Mouse (Mus musculus): Measurements from ENCODE around the gene Mtmr10. TPM values are rescaled to one million over a fixed set of nuclear protein-coding genes. Genes with fewer than 3 reads are reported as not detected.

The Mtmr10 gene
- total and polyA plus RNA-seq, 3 experiments: 5.2 to 29.0 (median 27.3) TPM

- no peak for DNase-seq
Observed at GRCm38 (mm10) chr7:64291722-64292121, 4.3 kb downstream of the Mtmr10 start.

GRCm38 (mm10) chr7:64296286-64297010 lies 9.0 kb downstream of the Mtmr10 start:
- DNase-seq: no peak

- DNase-seq: no peak
Observed at GRCm38 (mm10) chr7:64310241-64310640, 22.8 kb downstream of the Mtmr10 start.

GRCm38 (mm10) chr7:64310756-64311155 lies 23.3 kb downstream of the Mtmr10 start:
- no peak for DNase-seq

DNA sequence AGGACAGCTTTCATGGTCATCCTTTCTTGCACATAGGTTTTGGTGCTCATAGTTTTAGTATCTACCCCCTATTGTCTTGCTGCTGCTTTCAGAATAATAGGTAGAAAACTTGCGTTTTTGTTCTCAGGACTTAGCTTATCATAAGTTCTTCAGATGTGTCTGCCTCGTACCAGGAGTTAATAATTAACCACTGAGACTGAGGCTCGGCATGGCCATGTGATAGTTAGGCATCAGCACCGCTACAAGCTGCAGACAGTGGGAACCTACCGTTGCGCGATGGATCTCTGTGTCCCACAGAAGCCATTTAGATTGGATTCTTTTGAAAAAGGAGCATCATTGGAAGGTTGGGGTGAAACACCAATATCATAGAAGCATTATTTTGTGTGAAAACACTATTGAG lies 25.4 kb downstream of the Mtmr10 start:
- DNase-seq: no peak

DNA sequence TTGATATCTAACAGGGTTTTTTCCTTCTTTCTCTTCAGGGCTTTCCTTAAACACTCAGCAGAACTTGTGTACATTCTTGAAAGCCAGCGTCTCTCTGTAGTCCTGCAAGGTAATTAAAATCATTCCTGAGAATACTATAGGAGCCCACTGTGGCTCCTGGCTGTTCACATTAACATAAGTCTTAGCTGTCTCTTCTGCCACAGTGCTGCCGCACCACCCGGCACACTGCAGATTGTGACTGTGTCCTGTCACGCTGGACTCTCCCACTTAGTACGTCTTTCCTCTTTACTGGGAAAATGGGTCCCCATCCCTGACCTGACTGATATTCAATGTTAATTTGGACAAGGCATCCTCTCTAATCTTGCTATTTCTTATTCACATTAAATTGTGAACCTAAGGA lies 33.7 kb downstream of the Mtmr10 start:
- DNase-seq: no peak

DNA sequence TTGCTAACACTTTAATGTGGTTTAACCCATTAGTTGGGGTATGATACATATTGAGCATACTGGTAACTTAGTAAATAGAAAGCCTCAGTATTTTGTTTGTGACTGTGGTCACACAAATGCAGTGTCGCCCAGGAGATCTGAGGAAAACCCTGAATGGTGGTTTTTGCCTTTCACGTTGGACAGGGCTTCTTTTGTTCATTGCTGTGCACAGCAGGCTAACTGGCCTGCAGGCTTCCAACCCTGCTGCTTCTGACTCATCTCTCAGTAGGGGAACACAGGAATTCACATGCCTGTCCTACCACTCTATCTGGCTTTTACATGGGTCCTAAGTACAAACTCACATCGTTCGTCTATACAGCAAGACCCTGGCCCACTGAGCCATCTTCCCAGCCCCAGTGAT lies 34.2 kb downstream of the Mtmr10 start:
- DNase-seq: no peak

GRCm38 (mm10) chr7:64326892-64327291 lies 39.4 kb downstream of the Mtmr10 start:
- DNase-seq: peak; percentile 85

DNA sequence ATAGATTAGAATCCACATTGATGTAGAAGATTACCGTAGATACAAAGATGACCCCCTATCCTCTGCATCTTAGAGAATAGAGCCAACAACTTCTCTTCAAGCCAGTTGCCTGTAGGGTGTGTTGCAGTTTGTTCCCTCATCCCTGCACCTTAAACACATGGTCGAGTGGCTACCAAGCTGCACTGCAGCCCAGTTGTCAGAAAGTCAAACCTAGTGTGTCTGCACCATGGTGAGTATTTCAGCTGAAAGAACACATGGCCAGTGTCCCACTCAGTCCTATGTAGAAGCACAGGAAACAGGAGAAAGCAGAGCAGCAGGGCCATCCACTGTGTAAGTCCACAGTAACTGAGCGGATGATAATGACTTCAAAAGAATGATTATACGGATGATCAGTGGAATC lies 40.0 kb downstream of the Mtmr10 start:
- DNase-seq: no peak

DNA sequence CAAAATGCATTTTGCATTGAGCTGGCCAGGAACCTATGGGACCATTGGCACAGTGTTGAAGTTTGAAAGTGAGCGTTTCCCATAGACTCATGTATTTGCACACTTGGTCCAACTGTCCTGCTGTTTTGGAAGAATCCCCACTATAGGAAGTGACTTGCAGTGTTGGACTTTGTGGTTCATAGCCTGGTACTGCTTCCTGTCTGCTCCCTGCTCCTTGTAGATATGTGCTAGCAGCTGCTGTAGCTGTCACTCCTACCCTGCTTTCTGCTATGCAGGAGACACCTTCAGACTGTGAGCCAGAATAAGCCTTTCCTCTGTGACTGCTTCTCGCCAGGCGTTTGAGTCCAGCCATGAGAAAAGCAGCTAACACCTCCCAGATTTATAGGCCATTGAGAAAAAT lies 43.9 kb downstream of the Mtmr10 start:
- no peak for DNase-seq

- DNase-seq: no peak
Observed at GRCm38 (mm10) chr7:64332686-64333085, 45.2 kb downstream of the Mtmr10 start.

DNA sequence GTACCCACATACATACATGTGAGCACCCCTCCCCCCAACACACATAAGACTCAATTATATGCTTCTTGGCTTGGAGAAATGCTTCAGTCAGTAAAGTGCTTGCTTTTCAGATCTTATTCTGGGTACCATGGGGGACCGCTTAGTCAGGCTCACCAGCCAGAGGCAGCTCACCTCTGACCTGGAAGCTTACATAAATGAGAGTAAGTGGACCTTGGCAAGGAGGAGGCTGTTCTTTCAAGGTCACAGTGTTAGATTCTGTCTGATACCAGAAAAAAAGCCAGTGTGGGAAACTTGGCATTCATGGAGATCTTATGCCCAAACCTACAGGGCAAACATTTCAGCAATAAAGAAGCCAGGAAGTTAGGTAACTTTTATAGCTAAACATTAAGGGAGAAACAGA lies 60.4 kb downstream of the Mtmr10 start:
- DNase-seq: no peak

DNA sequence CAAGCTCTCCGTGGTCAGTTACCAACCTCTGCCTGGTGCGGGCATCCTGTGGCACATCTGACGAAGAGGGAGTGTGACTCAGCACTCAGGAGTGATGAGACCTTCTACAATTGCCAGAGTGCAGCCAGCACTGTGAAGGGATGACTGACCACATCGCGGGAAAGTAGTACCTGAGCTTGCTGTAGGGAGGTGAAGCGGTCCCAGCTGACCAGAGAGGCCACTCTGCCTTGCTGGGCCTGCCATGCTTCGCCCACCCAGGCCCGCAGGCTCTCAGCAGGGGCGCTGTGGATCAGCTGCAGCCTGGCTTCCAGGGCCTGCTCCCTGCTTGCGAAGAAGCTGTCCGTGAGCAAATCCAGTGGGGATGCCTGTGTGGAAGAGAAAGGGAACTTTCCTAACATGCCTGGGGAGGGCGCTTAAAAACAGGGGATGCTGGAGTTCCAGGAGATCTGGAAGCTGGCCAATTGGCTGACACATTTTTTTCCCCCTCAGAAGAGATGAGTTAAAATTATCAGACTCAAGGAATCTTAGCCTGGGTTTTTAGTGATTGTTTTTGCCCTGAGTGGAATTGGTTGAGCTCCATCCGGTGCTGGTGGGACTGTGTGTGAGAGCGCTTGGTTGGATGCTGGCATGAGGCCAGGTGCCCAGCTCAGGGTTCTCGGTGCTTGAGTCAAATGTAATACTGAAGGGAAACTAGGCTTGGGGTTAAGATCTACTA lies 61.9 kb downstream of the Mtmr10 start:
- DNase-seq: no peak

- DNase-seq: no peak
Observed at GRCm38 (mm10) chr7:64351087-64351486, 63.6 kb downstream of the Mtmr10 start.

- DNase-seq: no peak
Observed at GRCm38 (mm10) chr7:64354206-64354605, 66.8 kb downstream of the Mtmr10 start.

DNA sequence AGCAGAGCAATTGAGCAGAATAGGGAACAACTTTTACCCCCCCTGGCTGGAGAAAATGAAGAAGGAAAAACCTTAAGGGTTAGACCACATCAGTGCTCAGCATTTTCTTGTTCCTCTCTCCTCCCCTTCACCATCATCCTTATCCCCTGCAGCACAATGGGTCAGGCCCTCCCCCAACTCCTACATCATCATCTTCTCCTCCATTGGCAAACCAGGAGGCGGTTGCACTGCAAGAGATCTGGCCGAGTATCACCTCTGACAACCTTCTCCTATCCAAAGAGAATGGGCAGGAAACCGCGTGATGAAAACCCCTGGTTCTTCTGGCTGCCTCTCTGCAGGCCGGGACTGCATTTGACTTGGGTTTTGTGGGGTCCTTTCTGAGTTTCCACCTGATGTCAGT lies 69.2 kb downstream of the Mtmr10 start:
- no peak for DNase-seq

DNA sequence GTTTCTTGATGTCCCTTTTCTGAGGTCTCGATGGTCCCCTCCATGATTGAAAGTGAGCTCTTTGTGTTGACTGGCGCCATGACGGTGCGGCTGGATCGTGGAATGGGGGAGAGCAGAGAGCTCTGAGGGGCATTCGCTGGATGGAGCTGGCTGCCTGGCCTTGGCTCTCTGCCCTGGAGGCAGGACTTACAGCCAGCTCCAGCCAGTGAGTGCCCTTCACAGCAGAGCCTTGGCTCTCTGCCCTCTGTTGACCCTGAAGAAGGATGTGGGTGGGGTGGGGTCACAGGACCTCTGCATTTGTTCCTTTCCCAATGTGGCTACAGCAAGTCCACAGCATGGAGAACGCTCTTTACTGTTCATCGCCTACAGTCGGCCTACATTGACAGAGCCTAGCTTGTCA lies 70.0 kb downstream of the Mtmr10 start:
- peak; percentile 88 for DNase-seq

GRCm38 (mm10) chr7:64358666-64359065 lies 71.2 kb downstream of the Mtmr10 start:
- DNase-seq: no peak

DNA sequence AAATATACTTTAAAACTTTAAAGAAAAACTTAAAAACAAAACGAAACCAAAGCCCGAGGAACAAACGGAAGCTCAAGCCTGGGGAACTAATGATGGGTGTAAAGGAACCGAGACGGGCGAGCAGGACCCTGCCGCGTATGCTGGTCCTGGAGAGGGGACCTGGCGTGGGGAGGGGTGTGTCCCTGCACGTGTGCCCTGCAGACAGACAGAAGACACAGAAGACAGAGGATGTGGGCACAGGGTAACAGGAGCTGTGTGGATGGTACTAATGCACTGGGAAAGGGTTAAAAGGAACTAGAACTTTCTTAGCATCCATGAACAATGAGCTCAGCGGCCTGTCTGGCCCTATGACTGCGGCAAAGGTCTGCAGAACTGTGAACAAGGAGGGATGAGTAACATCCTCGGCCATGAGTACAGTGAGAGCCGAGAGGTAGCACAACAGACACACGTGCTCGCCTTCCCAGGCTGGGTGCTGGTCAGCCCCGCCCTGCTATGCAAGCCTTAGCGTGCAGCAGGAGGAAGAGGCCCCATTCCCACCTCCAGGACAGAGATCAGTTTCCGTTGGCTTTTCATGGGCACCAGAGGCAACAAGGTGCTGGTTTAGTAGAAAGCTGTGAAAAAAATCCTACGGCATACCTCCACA lies 72.6 kb downstream of the Mtmr10 start:
- DNase-seq: no peak

DNA sequence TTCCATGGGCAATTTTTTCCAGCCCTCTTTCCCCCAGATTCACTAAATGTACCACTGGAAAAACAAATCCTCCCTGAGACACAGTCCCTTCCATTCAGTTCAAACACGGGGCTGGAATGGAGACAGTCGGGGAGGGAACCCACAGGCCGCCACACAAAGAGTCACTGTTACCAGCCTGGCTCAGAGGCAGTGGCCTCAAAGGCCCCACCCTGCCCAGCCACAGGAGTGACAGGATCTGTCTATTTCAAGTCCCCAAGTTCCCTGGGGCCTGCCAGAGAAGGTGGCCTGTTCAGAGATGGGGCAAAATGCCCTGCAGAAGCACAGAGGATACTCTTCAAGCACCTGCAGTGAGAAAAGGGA lies 73.1 kb downstream of the Mtmr10 start:
- DNase-seq: no peak

DNA sequence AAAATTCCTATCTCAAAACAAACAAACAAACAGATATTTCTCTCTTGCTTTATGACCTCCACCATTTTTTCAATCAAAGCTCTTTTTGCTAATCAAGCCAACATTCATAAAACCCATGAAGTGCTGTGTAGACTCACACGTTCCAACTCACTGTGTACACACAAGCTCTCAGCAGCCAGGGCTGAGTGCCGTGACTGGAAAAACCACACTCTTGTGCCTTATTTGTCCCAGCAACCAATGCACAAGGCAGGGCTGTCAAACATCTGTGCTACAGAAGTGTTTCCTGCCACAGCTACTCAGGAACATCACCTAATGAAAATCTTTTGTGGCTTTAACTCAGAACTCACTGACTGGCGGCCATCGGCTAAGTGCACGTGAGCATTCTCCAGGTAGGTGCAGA lies 78.4 kb downstream of the Mtmr10 start:
- DNase-seq: no peak

DNA sequence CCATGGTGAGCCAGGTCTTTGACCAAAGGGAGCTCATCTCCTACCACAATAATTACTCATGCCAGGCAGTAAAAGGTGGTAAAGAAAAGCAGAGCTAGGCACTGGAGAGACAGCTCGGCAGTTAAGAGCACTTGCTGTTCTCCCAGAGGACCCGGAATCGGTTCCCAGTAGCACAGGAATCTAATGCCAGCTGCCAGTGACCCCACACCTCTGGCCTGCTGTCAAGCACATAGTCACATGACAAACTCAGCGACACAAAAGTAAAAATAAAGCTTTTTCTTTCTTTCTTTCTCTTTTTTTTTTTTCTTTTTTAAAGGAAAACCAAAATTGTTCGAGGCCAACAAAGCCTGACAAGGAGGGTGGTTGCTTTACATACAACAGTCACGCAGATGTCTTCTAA lies 82.4 kb downstream of the Mtmr10 start:
- DNase-seq: no peak
